10 mouse cellular contexts compared by ENCODE assay signal in genomic region chr19:47946821-47947465, GRCm38 (mm10). TPM values are rescaled to one million over a fixed set of nuclear protein-coding genes. Genes with fewer than 3 reads are reported as not detected.
A peak's percentile ranks its signal among the peaks of the same experiment; 100 is the strongest.
DNase-seq lines count a peak whose midpoint lies in the region; ATAC-seq and TF ChIP-seq lines count a peak whose summit lies in the region.
"Had no signal": no experiment of that assay in that cellular context is flagged by ENCODE, and none has a peak within 500 bp of the region (broad histone marks: within the 10 kb centered on the region; RNA-seq: fewer than 3 reads in every experiment).

No protein-coding gene starts in this region.

- no peak for TF ChIP-seq POLR2A in myocyte (IDR thresholded peaks at IDR 0.05; ENCODE audit: insufficient read length, low read depth)

- WGBS in kidney, postnatal 0 days, result 38% methylated on average over 23 of the region's 23 CpGs
- whole genome bisulfite sequencing in embryonic facial prominence, embryonic 12.5 days, result 40% methylated on average over 23 of the region's 23 CpGs
- 51% methylated on average over 23 of the region's 23 CpGs for WGBS in hindbrain, embryonic 15.5 days

- no peaks in the 10 kb centered on the region for H3K79me2 ChIP-seq in myocyte (ENCODE audit: control insufficient read depth, insufficient read depth)

- TF ChIP-seq CTCF in kidney, postnatal 0 days (IDR thresholded peaks at IDR 0.05; ENCODE audit: low read depth), result no peak

- no peak overlapping the region for H3K27ac ChIP-seq in kidney, postnatal 0 days
- no peak overlapping the region for H3K27ac ChIP-seq in embryonic facial prominence, embryonic 12.5 days
- H3K27ac ChIP-seq in hindbrain, embryonic 15.5 days (replicated peaks), result no peak overlapping the region

- H3K4me1 ChIP-seq in kidney, postnatal 0 days (replicated peaks; ENCODE audit: insufficient read depth, low read length), result no peaks in the 10 kb centered on the region
- H3K4me1 ChIP-seq in embryonic facial prominence, embryonic 12.5 days, result peaks cover 4% of the 10 kb centered on the region; the same call in 1 of the 2 replicates
- 0 out of 2 replicates have a peak, but pooled peaks cover 4% of the 10 kb centered on the region for H3K4me1 ChIP-seq in hindbrain, embryonic 15.5 days (replicated peaks)

- peak overlapping the region; percentile 29 for H3K4me2 ChIP-seq in kidney, postnatal 0 days (ENCODE audit: low read length)
- H3K4me2 ChIP-seq in embryonic facial prominence, embryonic 12.5 days (replicated peaks), result peak overlapping the region; percentile 28
- H3K4me2 ChIP-seq in hindbrain, embryonic 15.5 days, result peak overlapping the region; percentile 21
- H3K4me2 ChIP-seq in myocyte (ENCODE audit: low read depth), result peak overlapping the region; percentile 70

- no peak overlapping the region for H3K4me3 ChIP-seq in kidney, postnatal 0 days (replicated peaks; ENCODE audit: low read depth, low read length)
- no peak overlapping the region for H3K4me3 ChIP-seq in embryonic facial prominence, embryonic 12.5 days
- no peak overlapping the region for H3K4me3 ChIP-seq in hindbrain, embryonic 15.5 days
- no peak overlapping the region for H3K4me3 ChIP-seq in myocyte

- H3K9me3 ChIP-seq in kidney, postnatal 0 days (replicated peaks; ENCODE audit: low read length), result no peaks in the 10 kb centered on the region
- H3K9me3 ChIP-seq in embryonic facial prominence, embryonic 12.5 days, result no peaks in the 10 kb centered on the region
- H3K9me3 ChIP-seq in hindbrain, embryonic 15.5 days, result no peaks in the 10 kb centered on the region

- peak; percentile 61 for DNase-seq in kidney, postnatal 0 days (ENCODE audit: low spot score)
- DNase-seq in kidney, postnatal 14 days, result no peak
- DNase-seq in right cerebral cortex, postnatal 10 days (ENCODE audit: low spot score in 2 of 2), result no peak
- no peak for DNase-seq in cerebellum, adult 18-20 months
- DNase-seq in cerebellum, postnatal 36 days, result no peak
- DNase-seq: lung, postnatal 14 days; right cerebral cortex, postnatal 25 days had no signal

- no peak overlapping the region for H3K9ac ChIP-seq in kidney, postnatal 0 days (ENCODE audit: low read depth, low read length)
- no peak overlapping the region for H3K9ac ChIP-seq in embryonic facial prominence, embryonic 12.5 days
- H3K9ac ChIP-seq in hindbrain, embryonic 15.5 days, result no peak overlapping the region

- no peak for ATAC-seq in kidney, postnatal 0 days (replicated peaks; ENCODE audit: low FRiP score, low read depth)
- no peak for ATAC-seq in embryonic facial prominence, embryonic 12.5 days (ENCODE audit: insufficient number of reproducible peaks, insufficient read depth, low FRiP score, low TSS enrichment)
- no peak for ATAC-seq in hindbrain, embryonic 15.5 days (ENCODE audit: low FRiP score, low read depth)

- H3K27me3 ChIP-seq in kidney, postnatal 0 days (ENCODE audit: insufficient read depth, low read length), result no peaks in the 10 kb centered on the region
- no peaks in the 10 kb centered on the region for H3K27me3 ChIP-seq in embryonic facial prominence, embryonic 12.5 days
- H3K27me3 ChIP-seq in hindbrain, embryonic 15.5 days, result 0 out of 2 replicates have a peak, but pooled peaks cover 3% of the 10 kb centered on the region
- H3K27me3 ChIP-seq in myocyte (ENCODE audit: control insufficient read depth, insufficient read depth, insufficient read length), result peaks cover 22% of the 10 kb centered on the region

- no peak overlapping the region for H3ac ChIP-seq in myocyte (ENCODE audit: control insufficient read depth, insufficient read length)

- H3K36me3 ChIP-seq in kidney, postnatal 0 days (ENCODE audit: insufficient read depth, low read length), result no peaks in the 10 kb centered on the region
- H3K36me3 ChIP-seq in embryonic facial prominence, embryonic 12.5 days, result no peaks in the 10 kb centered on the region
- H3K36me3 ChIP-seq in hindbrain, embryonic 15.5 days, result no peaks in the 10 kb centered on the region
- H3K36me3 ChIP-seq in myocyte (ENCODE audit: control insufficient read depth, insufficient read depth), result no peaks in the 10 kb centered on the region

TF ChIP-seq in myocyte, 11 proteins besides CTCF, POLR2A, EP300 and RAD21:
- no peak for TF ChIP-seq REST (IDR thresholded peaks at IDR 0.05; ENCODE audit: insufficient read depth, insufficient read length)
- TF ChIP-seq TCF12 (IDR thresholded peaks at IDR 0.05; ENCODE audit: insufficient read depth, poor library complexity, severe bottlenecking), result no peak
- TF ChIP-seq MAX (IDR thresholded peaks at IDR 0.05; ENCODE audit: low read depth), result no peak
- no peak for TF ChIP-seq SRF (IDR thresholded peaks at IDR 0.05; ENCODE audit: control insufficient read depth, insufficient read length, low read depth)
- no peak for TF ChIP-seq MYOD1 (IDR thresholded peaks at IDR 0.05; ENCODE audit: control insufficient read depth in 1 of 3, insufficient read length in 2 of 3, low read depth in 2 of 3)
- TF ChIP-seq CEBPB (IDR thresholded peaks at IDR 0.05; ENCODE audit: insufficient read depth, poor library complexity, severe bottlenecking), result no peak

RNA-seq across cellular contexts. Expression of gene Cfap58, which starts 9.5 kb away (rescaled TPM):
- 0.09 TPM in 1 of 2 replicates, not detected in the other for polyA plus RNA-seq in kidney, postnatal 0 days (2015; fragmentation: Nextera tagmentation; extraction: Ambion mirVana)
- polyA plus RNA-seq in embryonic facial prominence, embryonic 12.5 days (2016; fragmentation: Nextera tagmentation; extraction: Ambion mirVana), result 0.15 TPM in 1 of 2 replicates, not detected in the other
- polyA plus RNA-seq in hindbrain, embryonic 15.5 days (2015; fragmentation: Nextera tagmentation; extraction: Ambion mirVana), result 0.63 and 0.95 TPM in 2 replicates
- not detected for polyA plus RNA-seq in myocyte (2012; fragmentation: generic; extraction: Trizol)

RNA-seq across cellular contexts. Expression of gene Itprip, which starts 27.8 kb away (rescaled TPM):
- 10.7 and 12.1 TPM in 2 replicates for polyA plus RNA-seq in kidney, postnatal 0 days (2015; fragmentation: Nextera tagmentation; extraction: Ambion mirVana)
- polyA plus RNA-seq in embryonic facial prominence, embryonic 12.5 days (2016; fragmentation: Nextera tagmentation; extraction: Ambion mirVana), result 18.5 and 20.0 TPM in 2 replicates
- polyA plus RNA-seq in hindbrain, embryonic 15.5 days (2015; fragmentation: Nextera tagmentation; extraction: Ambion mirVana), result 5.9 and 6.3 TPM in 2 replicates
- 54.1 TPM for polyA plus RNA-seq in myocyte (2012; fragmentation: generic; extraction: Trizol)

RNA-seq across cellular contexts. Expression of gene Cfap43, which starts 27.9 kb away (rescaled TPM):
- 0.06 and 0.16 TPM in 2 replicates for polyA plus RNA-seq in kidney, postnatal 0 days (2015; fragmentation: Nextera tagmentation; extraction: Ambion mirVana)
- polyA plus RNA-seq in embryonic facial prominence, embryonic 12.5 days (2016; fragmentation: Nextera tagmentation; extraction: Ambion mirVana), result 0.19 and 0.29 TPM in 2 replicates
- polyA plus RNA-seq in hindbrain, embryonic 15.5 days (2015; fragmentation: Nextera tagmentation; extraction: Ambion mirVana), result 1.5 and 2.3 TPM in 2 replicates
- 0.02 TPM for polyA plus RNA-seq in myocyte (2012; fragmentation: generic; extraction: Trizol)
